Mouse (Mus musculus): ENCODE results near the gene Fam133b.
"Not testable (repeated sequence)": the region's sequence is repeated elsewhere in the genome, so short reads cannot be mapped to it uniquely, and the experiment has no call there.

Fam133b gene

GRCm38 (mm10) chr5:3520493-3521359 is 22.9 kb upstream of the Fam133b start:
- no peak for DNase-seq (ENCODE audit: low spot score)

GRCm38 (mm10) chr5:3521741-3522140 is 21.9 kb upstream of the Fam133b start:
- no peak for DNase-seq (ENCODE audit: low spot score)

GRCm38 (mm10) chr5:3522826-3523225 is 20.8 kb upstream of the Fam133b start:
- DNase-seq (ENCODE audit: low spot score), result no peak

GRCm38 (mm10) chr5:3527041-3527691 is 16.5 kb upstream of the Fam133b start:
- DNase-seq (ENCODE audit: low spot score), result no peak

GRCm38 (mm10) chr5:3529585-3530189 is 13.9 kb upstream of the Fam133b start:
- DNase-seq (ENCODE audit: low spot score), result no peak

GRCm38 (mm10) chr5:3532048-3532447 is 11.6 kb upstream of the Fam133b start:
- not testable (repeated sequence) for DNase-seq (ENCODE audit: low spot score)

- no peak for DNase-seq (ENCODE audit: low spot score)
Measured at GRCm38 (mm10) chr5:3536592-3537212, 6.9 kb upstream of the Fam133b start.

- DNase-seq (ENCODE audit: low spot score), result no peak
Measured at GRCm38 (mm10) chr5:3538505-3539472, 4.8 kb upstream of the Fam133b start.

- no peak for DNase-seq (ENCODE audit: low spot score)
Measured at GRCm38 (mm10) chr5:3541871-3542270, 1.8 kb upstream of the Fam133b start.

GRCm38 (mm10) chr5:3544480-3544769 is 792 bp downstream of the Fam133b start:
- no peak for DNase-seq (ENCODE audit: low spot score)

- DNase-seq (ENCODE audit: low spot score), result no peak
Measured at GRCm38 (mm10) chr5:3546226-3546625, 2.6 kb downstream of the Fam133b start.

- DNase-seq (ENCODE audit: low spot score), result no peak
Measured at GRCm38 (mm10) chr5:3551481-3551880, 7.8 kb downstream of the Fam133b start.

- DNase-seq (ENCODE audit: low spot score), result no peak
Measured at GRCm38 (mm10) chr5:3554198-3554597, 10.6 kb downstream of the Fam133b start.

- DNase-seq (ENCODE audit: low spot score), result no peak
Measured at GRCm38 (mm10) chr5:3571266-3571665, 27.6 kb downstream of the Fam133b start, which contains the start of gene 1700109H08Rik. Gene 1700109H08Rik, plus strand, starts transcription at chr5:3571566.

GRCm38 (mm10) chr5:3574825-3575224 is 31.2 kb downstream of the Fam133b start:
- no peak for DNase-seq (ENCODE audit: low spot score)

- no peak for DNase-seq (ENCODE audit: low spot score)
Measured at GRCm38 (mm10) chr5:3577939-3578338, 34.3 kb downstream of the Fam133b start.

GRCm38 (mm10) chr5:3579066-3579465 is 35.4 kb downstream of the Fam133b start:
- DNase-seq (ENCODE audit: low spot score), result no peak

GRCm38 (mm10) chr5:3595693-3596398 is 52.2 kb downstream of the Fam133b start, which contains the start of gene Pex1:
Gene Pex1, plus strand, starts transcription at chr5:3596066.
- peak; percentile 95 for DNase-seq (ENCODE audit: low spot score)

- DNase-seq (ENCODE audit: low spot score), result peak; percentile 85
Measured at GRCm38 (mm10) chr5:3596399-3596766, 52.8 kb downstream of the Fam133b start, which contains the start of gene Rbm48. Gene Rbm48, minus strand, starts transcription at chr5:3596585.

GRCm38 (mm10) chr5:3597171-3597570 is 53.5 kb downstream of the Fam133b start:
- DNase-seq (ENCODE audit: low spot score), result no peak

- no peak for DNase-seq (ENCODE audit: low spot score)
Measured at GRCm38 (mm10) chr5:3598766-3599165, 55.1 kb downstream of the Fam133b start.

Data from layer of hippocampus, adult 11-12 months (tissue).